Mouse (Mus musculus) adrenal gland, postnatal 10 days (tissue): ENCODE measurements around the gene Scel. TPM values are rescaled to one million over a fixed set of nuclear protein-coding genes. Genes with fewer than 3 reads are reported as not detected.

Experiments
- DNase-seq: peaks from one replicate; pipeline ENCODE4 v3.0.0; 2021; ENCODE audit warnings: mixed read lengths
- total RNA-seq, 2 experiments: library from RNA; stranded (reverse); gene quantifications; 2 replicates each; pipeline ENCODE4 v1.2.3; 2021

Scel gene
- total RNA-seq, 2 experiments from 2014 or later: not detected

- DNase-seq: no peak
These were observed 2.3 kb downstream of the Scel start for GRCm38 (mm10) chr14:103515419-103515818.

- no peak for DNase-seq
These were observed 13.1 kb downstream of the Scel start for GRCm38 (mm10) chr14:103526286-103526685.

GRCm38 (mm10) chr14:103529733-103530367 is 16.7 kb downstream of the Scel start:
- DNase-seq: no peak

- DNase-seq: no peak
These were observed 18.7 kb downstream of the Scel start for GRCm38 (mm10) chr14:103531722-103532341.

- DNase-seq: no peak
These were observed 22.4 kb downstream of the Scel start for GRCm38 (mm10) chr14:103535511-103536024.

GRCm38 (mm10) chr14:103536334-103536733 is 23.2 kb downstream of the Scel start:
- no peak for DNase-seq

- DNase-seq: peak; percentile 71
These were observed 24.4 kb downstream of the Scel start for GRCm38 (mm10) chr14:103537355-103538056.

GRCm38 (mm10) chr14:103539796-103540195 is 26.7 kb downstream of the Scel start:
- no peak for DNase-seq

GRCm38 (mm10) chr14:103541679-103542078 is 28.5 kb downstream of the Scel start:
- DNase-seq: no peak

- no peak for DNase-seq
These were observed 30.4 kb downstream of the Scel start for GRCm38 (mm10) chr14:103543304-103544079.

GRCm38 (mm10) chr14:103545734-103546133 is 32.6 kb downstream of the Scel start:
- DNase-seq: no peak

- DNase-seq: no peak
These were observed 33.1 kb downstream of the Scel start for GRCm38 (mm10) chr14:103546246-103546645.

- DNase-seq: no peak
These were observed 35.1 kb downstream of the Scel start for GRCm38 (mm10) chr14:103548220-103548619.

- peak; percentile 89 for DNase-seq
These were observed 37.3 kb downstream of the Scel start for GRCm38 (mm10) chr14:103550480-103550879.

GRCm38 (mm10) chr14:103550921-103551320 is 37.8 kb downstream of the Scel start:
- DNase-seq: no peak

- DNase-seq: no peak
These were observed 38.8 kb downstream of the Scel start for GRCm38 (mm10) chr14:103551921-103552320.

GRCm38 (mm10) chr14:103552379-103552778 is 39.2 kb downstream of the Scel start:
- no peak for DNase-seq

- no peak for DNase-seq
These were observed 43.5 kb downstream of the Scel start for GRCm38 (mm10) chr14:103556609-103557008.

- no peak for DNase-seq
These were observed 48.4 kb downstream of the Scel start for GRCm38 (mm10) chr14:103561383-103562096.

GRCm38 (mm10) chr14:103567957-103568356 is 54.8 kb downstream of the Scel start:
- DNase-seq: peak; percentile 51

GRCm38 (mm10) chr14:103568433-103568832 is 55.3 kb downstream of the Scel start:
- no peak for DNase-seq
